Mouse (Mus musculus) cerebellum, adult 11 months (tissue): ENCODE measurements around the gene Gstp2.
A peak's percentile ranks its signal among the peaks of the same experiment; 100 is the strongest.
"Not testable (repeated sequence)": the region's sequence is repeated elsewhere in the genome, so short reads cannot be mapped to it uniquely, and the experiment has no call there.

Experiments
- DNase-seq: peaks from one replicate; pipeline ENCODE4 v3.0.0; 2022

Gstp2 gene

DNA sequence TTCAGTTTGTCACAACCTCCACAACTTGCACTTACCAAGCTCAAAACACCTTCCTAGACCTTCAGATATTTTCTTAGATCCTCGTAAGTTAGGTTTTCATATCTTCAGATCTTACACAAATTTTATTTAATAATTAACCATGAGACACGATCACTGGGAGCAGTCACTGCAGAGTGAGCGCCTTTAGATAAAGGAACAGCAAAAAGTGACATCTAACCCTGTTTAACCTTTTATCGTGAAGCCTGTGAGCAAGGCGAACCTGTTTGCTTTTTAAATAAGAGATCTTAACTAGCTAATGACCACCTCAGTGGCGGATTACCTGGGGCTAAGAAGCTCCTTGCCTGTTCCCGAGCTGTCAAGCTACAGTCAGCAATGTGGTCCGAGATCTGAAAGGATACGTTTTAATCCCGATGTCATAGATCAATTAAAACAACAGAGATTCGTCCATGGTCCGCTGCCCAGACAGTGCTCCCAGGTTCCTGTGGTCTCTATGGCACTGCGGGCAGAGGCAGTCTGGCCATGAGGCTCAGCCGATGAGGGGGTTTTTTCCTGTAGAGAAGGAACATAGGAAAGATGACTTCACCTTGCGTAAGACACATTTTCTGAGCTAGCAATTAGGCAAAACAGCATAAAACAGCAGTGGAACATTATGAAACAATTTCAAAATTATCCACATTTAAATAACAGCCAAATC is 23.0 kb upstream of the Gstp2 start:
- DNase-seq, result no peak

DNA sequence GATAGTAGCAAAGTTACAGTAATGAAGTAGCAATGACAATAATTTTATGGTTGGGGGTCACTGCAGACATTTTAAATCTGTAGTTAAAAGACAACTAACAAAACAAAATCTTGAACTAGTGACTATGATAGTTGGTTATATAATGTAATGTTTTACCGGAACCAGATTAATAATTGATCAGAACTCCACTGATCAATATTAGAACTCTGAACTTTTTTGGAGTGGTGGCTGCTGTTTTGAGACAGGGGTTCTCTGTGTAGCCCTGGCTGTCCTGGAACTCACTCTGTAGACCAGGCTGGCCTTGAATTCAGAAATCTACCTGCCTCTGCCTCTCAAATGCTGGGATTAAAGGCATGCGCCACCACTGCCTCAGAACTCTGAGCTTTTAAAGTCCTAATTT is 22.4 kb upstream of the Gstp2 start:
- DNase-seq, result not testable (repeated sequence)

DNA sequence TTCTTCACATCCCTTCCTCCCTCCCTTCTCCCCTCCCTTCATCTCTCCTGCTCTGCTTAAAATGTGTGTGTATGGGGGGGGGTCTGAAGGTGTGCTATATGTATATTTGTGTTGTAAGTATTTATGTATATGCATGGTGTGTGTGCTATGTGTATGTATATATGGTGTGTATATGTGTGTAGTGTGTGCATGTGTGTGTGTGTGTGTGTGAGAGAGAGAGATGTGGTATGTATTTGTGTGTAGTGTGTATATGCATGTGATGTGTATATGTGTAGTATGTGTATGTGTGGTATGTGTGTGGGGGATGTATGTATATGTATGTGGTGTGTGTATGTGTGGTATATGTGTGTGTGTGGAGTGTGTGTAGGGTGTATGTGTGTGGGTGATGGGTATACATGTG is 21.1 kb upstream of the Gstp2 start:
- DNase-seq, result no peak

DNA sequence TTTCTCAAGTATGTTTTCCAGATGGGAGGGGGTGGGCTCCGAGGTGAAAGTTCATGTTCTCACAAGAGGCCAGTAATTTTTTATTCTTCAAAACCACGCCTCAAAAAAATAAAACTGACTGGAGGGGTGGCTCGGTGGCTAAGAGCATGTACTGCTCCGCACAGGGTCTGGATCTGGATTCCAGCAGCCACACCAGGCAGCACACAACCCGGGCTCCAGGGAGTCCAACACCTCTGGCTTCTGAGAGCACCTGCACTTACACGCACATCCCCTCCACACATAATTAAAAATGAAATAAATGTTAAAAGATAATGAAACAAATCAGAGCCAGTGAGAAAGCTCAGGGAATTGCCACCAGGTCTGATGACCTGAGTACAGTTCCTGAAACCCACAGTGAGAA is 20.5 kb upstream of the Gstp2 start:
- no peak for DNase-seq

DNA sequence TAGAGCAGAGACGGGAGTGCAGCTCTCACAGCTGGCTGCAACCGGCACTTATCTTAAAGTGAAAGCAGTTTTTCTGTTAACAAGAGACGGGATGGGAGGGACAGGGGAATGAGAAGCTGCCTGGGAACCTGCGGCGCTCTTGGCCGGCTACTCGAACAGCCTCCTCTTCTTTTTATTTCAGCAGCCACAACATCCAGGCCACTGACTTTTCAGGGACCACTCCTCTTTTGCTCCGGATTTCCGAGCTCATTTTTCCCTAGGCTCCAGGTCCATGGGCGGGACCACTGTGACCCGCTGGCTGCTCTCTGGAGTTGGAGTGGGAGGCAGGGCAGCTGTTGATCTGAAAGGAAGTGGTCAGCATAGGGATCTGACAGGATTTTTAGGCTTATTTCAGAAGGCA is 18.7 kb upstream of the Gstp2 start:
- not testable (repeated sequence) for DNase-seq

DNA sequence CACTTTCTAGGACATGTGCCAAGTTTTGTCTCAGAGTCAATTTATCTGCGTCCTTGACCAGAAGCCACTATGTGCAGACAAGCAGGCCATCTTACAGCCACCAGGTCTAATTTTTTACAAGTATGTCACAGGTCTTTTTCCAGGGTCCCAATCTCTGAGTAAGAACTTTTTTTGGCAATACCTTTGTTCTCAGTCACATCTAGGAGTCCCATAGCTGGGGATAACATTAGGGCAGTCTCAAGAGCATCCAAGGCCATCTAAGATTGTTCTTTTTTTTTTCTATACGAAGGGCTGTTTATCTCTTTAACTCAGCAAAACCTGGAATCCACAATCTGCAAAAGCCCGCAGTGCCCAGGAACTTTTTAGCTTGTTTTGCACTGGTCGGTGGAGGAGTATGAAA is 17.5 kb upstream of the Gstp2 start:
- not testable (repeated sequence) for DNase-seq

DNA sequence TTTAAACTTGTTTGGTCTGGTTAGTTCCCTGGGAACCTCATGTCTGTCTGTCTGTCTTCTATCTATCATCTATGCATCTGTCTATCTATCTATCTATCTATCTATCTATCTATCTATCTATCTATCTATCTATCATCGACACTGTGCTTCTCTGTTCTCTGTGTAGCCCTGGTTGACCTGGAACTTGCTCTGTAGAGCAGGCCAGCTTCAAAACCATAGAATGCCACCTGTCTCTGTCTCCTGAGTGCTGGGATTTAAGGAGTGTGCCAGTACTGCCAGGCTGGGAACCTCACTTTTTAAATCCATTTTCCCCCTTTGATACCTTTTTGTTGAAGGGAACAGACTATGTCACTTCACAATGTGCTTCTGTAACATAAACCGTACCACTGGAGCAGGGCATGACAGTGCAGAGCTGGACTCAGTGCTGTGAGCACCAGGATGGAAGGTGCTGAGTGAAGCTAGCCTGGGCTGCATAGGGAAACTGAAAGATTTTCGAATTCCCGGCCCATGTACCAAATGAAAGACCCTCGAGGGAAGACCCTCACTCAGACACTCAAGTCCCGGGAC is 15.2 kb upstream of the Gstp2 start:
- no peak for DNase-seq

DNA sequence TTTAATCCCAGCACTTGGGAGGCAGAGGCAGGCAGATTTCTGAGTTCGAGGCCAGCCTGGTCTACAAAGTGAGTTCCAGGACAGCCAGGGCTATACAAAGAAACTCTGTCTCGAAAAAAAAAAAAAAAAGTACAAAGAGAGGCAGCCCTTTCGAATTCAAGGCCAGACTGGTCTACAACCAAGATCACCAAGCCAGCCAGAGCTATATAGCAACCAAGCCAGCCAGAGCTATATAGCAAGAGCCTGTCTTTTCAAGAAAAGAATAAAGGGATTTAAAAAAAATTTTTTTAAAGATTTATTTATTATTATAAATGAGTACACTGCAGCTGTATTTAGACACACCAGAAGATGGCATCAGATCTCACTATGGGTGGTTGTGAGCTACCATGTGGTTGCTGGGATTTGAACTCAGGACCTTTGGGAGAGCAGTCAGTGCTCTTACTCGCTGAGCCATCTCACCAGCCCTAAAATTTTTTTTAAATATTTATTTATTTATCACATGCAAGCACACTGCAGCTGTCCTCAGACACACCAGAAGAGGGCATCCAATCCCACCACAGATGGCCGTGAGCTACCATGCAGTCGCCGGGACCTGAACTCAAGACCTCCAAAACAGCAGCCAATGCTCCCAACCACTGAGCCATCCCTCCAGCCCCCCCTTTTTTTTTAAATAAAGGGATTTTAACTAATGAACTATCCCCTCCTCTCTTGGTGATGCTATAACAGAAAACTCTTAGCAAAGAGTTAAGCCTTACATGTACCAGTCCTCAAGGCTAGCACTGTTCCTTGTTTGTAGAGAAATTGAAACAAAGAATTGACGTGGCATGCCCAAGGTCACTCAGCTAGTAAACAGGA is 14.4 kb upstream of the Gstp2 start:
- DNase-seq, result not testable (repeated sequence)

DNA sequence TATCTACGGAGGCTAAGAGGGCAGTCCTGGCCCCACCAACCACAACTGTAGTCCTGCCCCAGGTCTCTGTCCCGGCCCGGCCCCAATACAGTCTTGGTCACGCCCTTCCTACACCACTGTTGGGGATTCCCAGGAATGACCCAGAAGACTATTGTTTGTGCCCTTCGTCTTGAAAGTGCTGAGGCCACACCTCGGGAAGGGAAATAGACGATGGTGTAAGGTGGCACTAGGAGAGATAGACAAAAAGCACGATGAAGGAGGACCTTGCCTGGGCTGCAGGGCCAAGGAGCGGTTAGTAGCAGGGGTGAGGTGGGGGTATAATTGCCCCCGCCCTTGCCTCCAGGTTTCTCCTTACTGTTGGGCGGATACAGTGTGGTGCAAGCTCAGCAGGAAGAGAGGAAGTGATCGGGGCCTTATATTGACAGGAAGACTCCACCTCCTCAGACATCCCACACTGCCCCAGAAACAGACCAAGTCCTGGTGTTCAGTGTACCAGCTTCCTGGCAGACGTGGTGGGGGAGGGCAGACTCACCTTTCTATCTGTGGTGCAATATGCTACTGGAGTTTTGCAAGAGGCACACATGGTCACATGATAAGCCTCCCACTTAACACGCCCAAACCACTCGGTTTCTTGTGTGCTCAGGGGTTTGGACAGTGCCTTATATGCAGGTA is 13.4 kb upstream of the Gstp2 start, which contains the start of gene Gstp3:
Gene Gstp3, minus strand, starts transcription at position 501 of the 672 bp plus-strand sequence.
- no peak for DNase-seq

DNA sequence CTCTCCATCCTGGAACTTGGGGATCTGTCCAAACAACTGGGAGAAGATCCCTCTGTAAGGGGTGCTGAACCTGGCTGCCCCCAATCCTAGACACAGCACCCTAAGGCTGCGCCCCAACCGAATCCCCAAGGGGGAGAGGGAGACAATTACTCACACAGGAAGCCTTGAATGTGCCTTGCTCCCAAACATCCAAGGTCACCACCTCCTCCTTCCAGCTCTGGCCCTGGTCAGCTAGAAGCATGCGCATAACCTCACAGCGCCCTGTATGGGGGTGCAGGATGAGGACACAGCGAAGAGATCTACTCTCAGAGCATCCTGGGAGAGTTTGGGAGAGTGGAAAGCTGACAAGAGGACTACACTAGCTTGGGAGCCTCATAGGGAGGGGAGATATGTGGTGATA is 12.8 kb upstream of the Gstp2 start:
- no peak for DNase-seq

DNA sequence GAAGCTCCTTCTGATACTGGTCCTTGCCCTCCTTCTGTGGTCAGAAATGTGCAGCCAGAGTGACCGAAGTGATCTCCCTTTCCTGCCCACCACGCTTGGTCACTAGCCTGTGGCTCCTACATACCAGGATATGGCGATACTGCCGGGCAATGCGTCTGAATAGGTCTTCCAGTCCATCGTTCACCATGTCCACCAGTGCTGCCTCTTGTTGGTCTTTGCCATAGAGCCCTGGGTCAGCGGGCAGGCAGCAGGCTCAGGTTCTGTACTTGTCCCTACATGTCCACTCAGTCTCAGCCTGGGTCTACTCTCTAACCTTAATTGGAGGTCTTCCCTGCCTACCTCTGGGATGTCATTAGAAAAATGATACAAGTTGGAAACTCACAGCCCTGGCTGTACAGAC is 12.1 kb upstream of the Gstp2 start:
- DNase-seq, result no peak

DNA sequence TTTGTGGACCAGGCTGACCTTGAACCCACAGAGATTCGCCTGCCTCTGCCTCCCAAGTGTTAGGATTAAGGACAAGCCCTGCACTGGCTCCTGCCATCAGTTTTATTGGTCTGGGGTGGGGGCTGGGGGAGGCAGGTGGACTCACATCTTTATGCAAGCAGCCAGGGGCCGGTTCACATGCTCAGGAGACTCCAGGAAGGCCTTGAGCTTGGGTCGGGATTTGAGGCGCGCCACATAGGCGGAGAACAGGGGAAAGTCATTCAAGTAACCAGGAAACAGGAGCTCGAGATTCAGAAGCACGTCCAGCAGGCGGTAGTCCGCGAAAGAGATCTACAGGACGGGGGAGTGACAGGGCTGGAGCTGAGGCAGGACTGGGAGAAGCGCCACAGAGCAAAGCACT is 11.6 kb upstream of the Gstp2 start:
- DNase-seq, result no peak

DNA sequence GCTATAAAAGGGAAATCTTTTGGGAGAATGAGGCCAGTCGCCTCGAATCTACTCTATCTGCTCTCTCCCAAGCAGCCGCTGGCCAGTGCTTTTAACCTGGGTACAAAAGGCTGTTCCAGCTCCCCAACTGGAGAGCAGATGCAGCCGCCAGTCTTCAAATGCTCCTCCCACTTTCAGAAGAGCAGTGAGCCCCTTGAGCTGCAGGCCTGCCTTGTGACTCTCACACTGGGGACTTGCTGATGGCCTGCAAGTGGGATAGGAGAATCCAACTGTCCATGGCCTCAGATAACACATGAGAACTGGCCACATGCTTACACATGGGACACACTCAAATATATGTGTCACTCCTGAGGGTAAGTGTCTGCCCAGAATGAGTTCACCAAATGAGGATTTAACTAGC is 10.9 kb upstream of the Gstp2 start:
- DNase-seq, result no peak

DNA sequence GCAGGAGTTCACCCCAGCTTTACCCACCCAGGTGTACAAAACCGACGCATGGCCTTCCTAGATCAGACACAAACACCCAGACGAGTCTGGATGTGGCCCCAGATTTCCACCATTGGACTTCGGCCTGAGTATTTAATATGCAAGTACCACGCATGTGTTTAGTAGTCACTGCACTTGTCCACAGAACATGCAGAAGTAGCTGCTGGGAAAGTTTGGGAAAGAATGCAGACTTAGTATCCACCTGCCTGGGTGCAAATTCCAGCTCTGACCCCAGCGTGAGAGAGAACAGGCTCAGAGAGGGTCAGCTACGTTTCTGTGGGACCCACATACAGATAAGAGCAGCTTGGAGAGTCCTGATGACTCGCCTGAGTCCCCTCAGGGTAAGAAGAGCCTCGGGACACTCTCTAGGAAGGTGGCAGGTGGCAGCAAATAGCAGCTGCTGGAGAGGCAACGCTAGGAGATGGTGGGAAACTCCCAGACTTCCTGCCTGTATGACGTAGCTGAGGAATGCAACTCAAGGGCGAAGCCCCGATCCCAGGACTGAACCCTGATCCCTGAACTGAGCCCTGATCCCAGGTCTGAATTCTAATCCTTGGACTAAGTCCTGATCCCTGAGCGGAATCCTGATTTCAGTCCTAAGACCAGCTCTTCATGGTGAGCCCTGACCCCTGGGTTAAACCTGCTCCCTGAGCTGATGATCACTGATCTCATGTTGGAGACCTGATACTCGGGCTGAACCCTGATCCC is 10.3 kb upstream of the Gstp2 start:
- no peak for DNase-seq

DNA sequence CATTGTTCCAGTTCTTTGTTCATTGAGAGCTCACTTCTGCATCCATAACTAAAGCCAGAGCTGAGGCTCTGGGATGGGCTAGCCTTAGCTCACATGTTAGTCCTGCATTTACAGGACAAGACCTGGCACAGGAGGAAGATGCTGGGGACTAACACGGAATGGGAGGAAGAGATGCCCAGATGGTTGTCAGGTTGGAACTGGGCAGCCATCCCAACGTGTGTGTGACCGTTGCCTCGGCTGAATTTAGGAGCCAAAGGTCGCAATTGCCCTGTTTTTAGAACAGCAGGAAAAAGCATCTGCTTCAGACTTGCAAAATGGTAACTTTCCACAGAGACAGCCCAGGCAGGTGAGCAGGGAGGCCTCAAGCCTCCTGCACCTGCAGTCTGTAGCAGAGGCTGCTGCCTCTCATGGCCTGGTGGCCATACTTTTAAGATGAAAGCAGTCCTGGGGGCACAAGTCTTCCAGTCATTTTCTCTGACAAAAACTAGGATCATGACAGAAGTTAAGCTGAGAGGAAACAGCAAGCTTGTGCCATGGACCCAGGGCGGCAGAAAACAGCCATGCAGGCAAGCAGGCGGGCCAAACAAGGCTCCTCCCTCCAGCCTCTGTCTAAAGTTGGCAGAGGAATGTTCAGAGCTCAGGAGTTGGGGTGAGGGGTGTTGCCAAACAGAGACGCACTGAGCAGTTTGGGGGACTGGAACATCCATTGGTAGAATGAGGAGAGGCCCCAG is 9.6 kb upstream of the Gstp2 start:
- DNase-seq, result peak; percentile 65

DNA sequence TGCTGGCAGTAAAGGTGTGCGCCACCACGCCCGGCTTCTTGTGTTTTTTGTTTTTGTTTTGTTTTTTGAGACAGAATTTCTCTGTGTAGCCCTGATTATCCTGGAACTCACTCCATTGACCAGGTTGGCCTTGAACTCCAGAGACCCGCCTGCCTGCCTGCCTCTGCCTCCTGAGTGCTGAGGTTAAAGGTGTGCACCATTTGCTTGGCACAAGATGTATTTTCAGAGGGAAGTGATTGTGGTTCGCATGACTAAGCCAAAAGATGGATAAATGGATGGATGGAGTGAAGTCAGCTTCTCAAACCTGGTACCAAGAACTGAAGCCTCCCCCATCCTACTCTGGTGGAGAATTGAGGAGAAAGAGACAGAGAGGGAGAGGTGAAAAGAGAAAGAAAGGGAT is 8.8 kb upstream of the Gstp2 start:
- no peak for DNase-seq

DNA sequence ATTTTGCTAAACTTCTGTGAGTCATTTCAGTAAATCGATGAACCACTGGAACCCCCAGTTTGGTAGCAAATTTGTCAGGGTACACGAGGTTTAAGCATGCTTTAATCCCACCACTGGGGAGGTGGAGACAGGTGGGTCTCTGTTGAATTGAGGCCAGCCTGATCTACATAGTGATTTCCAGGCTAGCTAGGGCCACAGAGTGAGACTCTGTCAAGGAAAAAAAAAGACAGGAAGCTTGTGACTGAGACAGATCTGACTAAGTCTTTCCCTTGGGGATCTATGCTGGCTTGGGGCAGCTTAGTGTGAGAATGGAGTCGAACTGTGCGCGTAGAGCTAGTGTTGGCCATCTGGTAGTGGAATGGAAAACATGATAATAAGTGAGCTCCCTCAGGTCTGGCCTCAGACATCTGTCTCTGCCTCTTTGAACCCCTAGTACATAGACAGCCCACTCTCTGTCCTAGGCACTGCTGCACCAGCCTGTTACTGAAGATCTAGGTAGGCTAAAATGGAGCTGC is 6.8 kb upstream of the Gstp2 start:
- DNase-seq, result no peak

DNA sequence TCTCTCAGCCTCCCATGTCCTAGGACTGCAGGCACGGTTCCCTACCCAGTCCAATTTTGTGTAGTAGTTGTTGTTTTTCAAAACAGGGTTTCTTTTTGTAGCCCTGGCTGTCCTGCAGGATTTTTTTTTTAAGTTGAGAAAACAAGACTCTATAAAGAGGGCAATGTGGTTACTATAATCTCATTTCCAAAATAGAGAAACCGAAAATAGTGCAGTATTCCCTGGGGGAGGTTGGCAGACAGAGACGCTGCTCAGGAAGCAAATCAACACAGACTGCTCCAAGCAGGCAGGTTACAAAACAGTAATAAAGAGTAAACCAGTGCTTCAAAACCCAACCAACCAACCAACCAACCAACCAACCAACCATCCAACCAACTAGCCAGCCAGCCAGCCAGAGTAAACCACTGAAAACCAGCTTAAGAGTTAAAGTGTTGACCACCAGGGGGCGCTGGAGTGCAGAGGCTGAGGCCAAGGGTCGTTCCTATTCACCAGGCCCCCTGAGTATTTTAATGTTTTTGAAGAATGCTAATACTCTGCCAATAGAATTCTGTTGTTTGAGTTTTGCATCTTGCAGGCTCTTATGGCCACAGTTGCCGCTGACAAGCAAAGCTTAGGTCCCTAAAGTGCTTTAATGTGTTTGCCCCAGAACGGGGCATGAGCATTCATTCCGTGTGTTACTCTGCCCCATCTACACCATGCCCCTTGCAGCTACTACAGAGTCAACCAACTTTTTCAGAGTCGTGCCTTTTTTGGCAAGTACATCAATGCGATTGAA is 6.1 kb upstream of the Gstp2 start:
- DNase-seq, result peak; percentile 57

DNA sequence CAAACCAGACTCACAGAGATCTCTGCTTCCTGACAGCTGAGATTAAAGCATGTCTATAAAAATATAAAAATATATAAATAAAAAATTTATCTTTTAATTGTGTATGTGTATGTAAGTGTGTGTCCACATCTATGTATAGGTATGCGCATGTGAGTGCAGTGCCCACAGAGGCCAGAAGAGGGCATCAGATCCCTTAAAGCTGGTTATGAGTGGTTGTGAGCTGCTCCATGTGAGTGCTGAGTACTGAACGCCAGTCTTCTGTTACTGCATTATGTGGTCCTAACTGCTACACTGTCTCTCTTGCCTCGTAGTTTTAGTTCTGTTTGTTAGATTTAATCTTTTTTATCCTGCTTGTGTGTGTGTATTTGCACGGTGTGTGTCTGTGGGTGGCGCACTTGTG is 5.2 kb upstream of the Gstp2 start:
- no peak for DNase-seq

DNA sequence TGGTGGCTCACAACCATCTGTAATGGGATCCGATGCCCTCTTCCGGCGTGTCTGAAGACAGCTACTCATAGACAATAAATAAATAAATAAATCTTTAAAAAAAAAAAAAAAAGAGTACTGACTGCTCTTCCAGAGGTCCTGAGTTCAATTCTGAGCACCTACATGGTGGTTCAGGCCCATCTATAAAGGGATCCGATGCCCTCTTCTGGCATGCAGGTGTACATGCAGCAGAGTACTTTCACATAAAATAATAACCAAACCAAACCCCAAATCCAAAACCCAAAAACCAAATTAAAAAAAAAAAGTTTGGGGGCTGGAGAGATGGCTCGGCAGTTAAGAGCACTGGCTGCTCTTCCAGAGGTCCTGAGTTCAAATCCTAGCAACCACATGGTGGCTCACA is 3.2 kb upstream of the Gstp2 start:
- not testable (repeated sequence) for DNase-seq

DNA sequence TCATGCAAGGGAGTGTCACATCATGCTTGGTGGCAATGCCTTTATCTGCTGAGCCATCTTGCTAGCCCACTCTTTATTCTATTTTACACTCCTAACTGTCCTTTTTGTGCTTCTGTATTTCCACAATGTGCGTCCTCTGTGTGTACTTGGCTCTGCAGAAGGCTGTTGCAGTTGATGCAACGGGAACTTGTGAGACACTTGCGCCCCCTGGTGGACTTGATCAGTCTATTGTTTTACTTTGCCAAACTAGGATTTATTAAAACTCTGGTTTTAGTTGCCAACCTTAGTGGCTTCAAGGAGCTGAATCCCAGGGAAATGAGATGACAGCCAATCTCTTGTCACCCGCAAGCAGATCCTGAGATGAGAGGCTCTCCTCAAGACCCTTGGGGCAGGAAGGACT is 2.0 kb upstream of the Gstp2 start:
- DNase-seq, result peak; percentile 80
